Mouse (Mus musculus) cerebellum, adult 8-10 months (tissue): ENCODE data around the gene Tdpoz4.
"Not testable (repeated sequence)": the region's sequence is repeated elsewhere in the genome, so short reads cannot be mapped to it uniquely, and the experiment has no call there.

Experiments
- DNase-seq: peaks from one replicate; pipeline ENCODE4 v3.0.0; 2022

The Tdpoz4 gene

GRCm38 (mm10) chr3:93796098-93796497 is at the start of gene Tdpoz4:
Gene Tdpoz4 (plus strand): TSS chr3:93796398.
- not testable (repeated sequence) for DNase-seq

DNA sequence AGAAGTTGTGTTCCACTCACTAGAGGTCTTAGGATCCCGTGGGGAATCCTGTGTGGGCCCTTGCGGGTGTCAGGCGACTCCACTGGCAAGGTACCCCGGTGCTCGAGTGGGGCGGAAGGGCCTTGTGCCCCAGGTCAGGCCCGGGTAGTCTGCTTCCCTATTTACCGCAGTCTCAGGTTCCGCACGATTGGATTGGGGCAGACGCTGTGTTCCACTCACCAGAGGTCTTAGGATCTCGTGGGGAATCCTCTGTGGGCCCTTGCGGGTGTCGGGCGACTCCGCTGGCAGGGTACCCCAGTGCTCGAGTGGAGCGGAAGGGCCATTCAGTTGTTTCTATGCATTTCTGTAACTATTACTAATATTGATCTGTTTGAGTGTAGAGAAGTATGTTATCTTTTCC is 42.2 kb upstream of the Tdpoz4 start:
- not testable (repeated sequence) for DNase-seq

GRCm38 (mm10) chr3:93772700-93773099 is 23.5 kb upstream of the Tdpoz4 start, which contains the start of gene Gm5773:
Gene Gm5773 (plus strand): TSS chr3:93773000.
- not testable (repeated sequence) for DNase-seq

- DNase-seq: not testable (repeated sequence)
Observed at GRCm38 (mm10) chr3:93813341-93813740, 17.1 kb downstream of the Tdpoz4 start.

- not testable (repeated sequence) for DNase-seq
Observed at GRCm38 (mm10) chr3:93825720-93826119, 29.5 kb downstream of the Tdpoz4 start, which contains the start of gene Tdpoz3. Gene Tdpoz3 (plus strand): TSS chr3:93826020.
